Mouse (Mus musculus) spleen, adult 18-20 months (tissue): Measurements from ENCODE around the gene Cad.

Experiments
- DNase-seq, 2 experiments: peaks; one replicate each; pipeline ENCODE4 v3.0.0; 2022; ENCODE audit warnings: mixed read lengths in 2 of 2

The Cad gene

DNA sequence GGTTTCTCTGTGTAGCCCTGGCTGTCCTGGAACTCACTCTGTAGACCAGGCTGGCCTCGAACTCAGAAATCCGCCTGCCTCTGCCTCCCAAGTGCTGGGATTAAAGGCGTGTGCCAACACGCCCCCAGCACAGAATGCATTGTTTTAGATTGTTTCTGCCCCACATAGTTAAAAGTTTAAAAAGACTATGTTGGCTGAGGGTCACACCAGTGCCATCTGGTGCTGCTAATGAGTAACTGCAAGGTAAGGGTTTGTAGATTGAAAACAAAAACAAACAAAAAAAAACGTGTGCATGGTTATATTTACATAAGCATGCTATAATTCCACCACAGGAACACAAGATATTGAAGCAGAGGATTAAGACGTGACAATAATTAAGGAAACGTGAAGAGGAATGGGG lies 56.2 kb downstream of the Cad start:
- DNase-seq: no peak

DNA sequence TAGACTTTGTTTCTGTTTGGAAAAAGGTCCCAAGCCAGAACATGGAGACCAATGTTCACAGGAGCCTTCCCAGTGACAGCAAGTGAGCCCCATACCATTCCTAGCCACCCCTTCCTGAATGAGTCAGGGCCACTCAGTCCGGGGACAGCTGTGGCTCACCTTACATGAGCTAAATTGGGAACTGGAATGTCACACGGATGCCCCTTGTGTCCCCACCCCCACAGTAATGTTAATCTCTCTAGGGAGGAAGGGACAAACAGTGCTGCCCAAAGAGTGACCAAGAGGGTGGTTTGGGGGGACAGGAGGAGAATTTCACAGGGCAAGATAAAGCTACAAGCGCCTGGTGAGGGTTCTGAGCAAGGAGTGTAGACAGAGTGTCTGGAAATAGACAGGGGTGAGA lies 61.8 kb downstream of the Cad start, which contains the start of gene Trim54:
Trim54 (plus strand) TSS at position 359 of the 400 bp plus-strand sequence.
- DNase-seq: no peak

DNA sequence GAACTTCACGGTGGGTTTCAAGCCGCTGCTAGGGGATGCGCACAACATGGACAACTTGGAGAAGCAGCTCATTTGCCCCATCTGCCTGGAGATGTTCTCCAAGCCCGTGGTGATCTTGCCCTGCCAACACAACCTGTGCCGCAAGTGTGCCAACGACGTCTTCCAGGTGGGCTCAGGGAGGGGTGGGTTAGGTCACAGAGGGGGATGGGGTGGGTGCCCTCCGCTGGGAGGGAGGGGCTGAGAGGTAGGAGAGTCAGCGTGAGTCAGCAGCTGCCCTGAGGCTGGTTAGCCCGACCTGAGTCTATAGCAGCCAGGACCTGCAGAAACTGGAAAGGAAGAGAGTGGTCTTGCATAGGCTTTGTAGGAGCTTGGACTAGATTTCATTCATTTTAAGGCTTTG lies 62.3 kb downstream of the Cad start:
- no peak for DNase-seq

DNA sequence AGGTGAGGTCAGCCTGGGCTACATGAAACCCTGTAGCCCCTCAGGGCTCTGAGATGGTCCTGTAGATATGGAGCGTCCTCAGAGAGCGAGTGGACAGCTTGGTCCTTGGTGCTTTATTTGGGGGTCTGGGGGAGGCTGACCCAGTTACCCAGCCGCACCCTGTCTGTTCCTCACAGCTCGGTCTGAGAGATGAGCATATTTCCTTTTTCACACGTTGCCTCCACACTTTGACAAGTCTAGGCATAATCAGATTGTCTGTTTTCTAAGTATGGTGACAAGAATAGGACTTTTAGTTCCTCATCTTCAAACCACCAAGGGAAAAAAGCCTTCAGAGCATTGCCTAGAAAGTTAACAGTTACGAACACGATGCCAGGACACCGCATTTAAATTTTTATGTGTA lies 66.5 kb downstream of the Cad start:
- DNase-seq: no peak

DNA sequence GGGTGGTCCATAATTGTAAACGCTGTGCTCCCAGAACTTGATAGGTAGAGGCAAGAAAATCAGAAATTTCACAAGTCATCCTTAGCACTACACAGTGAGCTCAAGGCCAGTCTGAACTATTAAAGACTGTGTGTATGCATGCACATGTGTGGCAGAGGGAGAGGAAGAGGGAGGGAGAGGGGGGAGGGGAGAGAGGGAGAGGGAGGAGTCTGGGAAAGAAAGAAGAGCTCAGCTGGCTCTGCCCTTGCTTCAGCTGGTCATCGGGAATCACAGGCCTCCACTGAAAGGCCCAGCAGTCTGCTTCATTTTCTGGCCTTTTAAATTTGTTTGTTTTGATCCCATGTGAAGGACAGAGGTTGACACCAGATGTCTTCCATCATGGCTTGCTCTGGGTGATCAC lies 68.9 kb downstream of the Cad start:
- no peak for DNase-seq

DNA sequence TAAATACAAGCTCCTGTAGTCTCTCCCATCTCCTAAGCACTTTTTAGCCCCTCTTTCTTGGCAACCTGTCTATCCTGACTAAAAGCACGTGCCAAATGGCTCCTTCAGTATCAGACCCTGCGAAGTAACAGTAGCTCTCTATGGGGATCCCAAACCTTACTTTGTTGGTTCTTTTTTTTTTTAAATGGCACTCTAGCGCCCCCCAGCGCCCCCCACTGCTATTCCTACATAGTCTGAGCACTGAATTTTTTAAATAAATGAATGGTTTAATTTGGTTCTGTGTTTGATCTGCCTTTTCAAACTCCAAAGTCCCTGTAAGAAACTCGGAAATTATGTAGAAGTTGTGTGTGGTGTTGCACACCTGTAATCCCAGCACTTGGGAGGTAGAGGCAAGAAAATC lies 71.5 kb downstream of the Cad start:
- DNase-seq: no peak
